25 mouse cellular contexts compared by ENCODE assay signal in genomic region chrX:157144675-157145074, GRCm38 (mm10).
"Had no signal": no experiment of that assay in that cellular context is flagged by ENCODE, and none has a peak within 500 bp of the region (broad histone marks: within the 10 kb centered on the region; RNA-seq: fewer than 3 reads in every experiment).

No protein-coding gene starts in this region.

- H3K27ac ChIP-seq: heart, adult 2 months; heart, embryonic 13.5 days; heart, embryonic 15.5 days; hindbrain, embryonic 13.5 days; hindbrain, embryonic 15.5 days; hindbrain, postnatal 0 days; kidney, embryonic 15.5 days; kidney, postnatal 0 days; limb, embryonic 13.5 days; limb, embryonic 15.5 days; liver, embryonic 12.5 days; liver, embryonic 14.5 days had no signal

- H3K4me1 ChIP-seq: heart, embryonic 13.5 days; heart, embryonic 15.5 days; hindbrain, embryonic 13.5 days; hindbrain, embryonic 15.5 days; kidney, embryonic 15.5 days; limb, embryonic 13.5 days; limb, embryonic 15.5 days; liver, embryonic 12.5 days had no signal

- H3K4me3 ChIP-seq: heart, adult 2 months; heart, embryonic 13.5 days; heart, embryonic 15.5 days; hindbrain, embryonic 13.5 days; hindbrain, embryonic 15.5 days; kidney, embryonic 15.5 days; limb, embryonic 13.5 days; limb, embryonic 15.5 days; liver, embryonic 12.5 days had no signal

- H3K27me3 ChIP-seq: heart, embryonic 13.5 days; heart, embryonic 15.5 days; hindbrain, embryonic 13.5 days; hindbrain, embryonic 15.5 days; limb, embryonic 15.5 days; liver, embryonic 12.5 days had no signal

- DNase-seq: gastrocnemius, postnatal 14 days; gastrocnemius, postnatal 36 days; heart, adult 11 months; heart, adult 2 months; heart, postnatal 14 days; heart, postnatal 36 days; kidney, adult 11 months; kidney, adult 2 months; kidney, adult 9 months; kidney, postnatal 14 days; kidney, postnatal 36 days; layer of hippocampus, adult 9-11 months; layer of hippocampus, postnatal 36 days; left cerebral cortex, postnatal 4 days had no signal
